Mouse (Mus musculus): ENCODE results near the gene Sin3b. TPM values are rescaled to one million over a fixed set of nuclear protein-coding genes. Genes with fewer than 3 reads are reported as not detected.

The Sin3b gene
- polyA plus RNA-seq, 1 experiment from 2014 or later = 87.7 TPM

DNA sequence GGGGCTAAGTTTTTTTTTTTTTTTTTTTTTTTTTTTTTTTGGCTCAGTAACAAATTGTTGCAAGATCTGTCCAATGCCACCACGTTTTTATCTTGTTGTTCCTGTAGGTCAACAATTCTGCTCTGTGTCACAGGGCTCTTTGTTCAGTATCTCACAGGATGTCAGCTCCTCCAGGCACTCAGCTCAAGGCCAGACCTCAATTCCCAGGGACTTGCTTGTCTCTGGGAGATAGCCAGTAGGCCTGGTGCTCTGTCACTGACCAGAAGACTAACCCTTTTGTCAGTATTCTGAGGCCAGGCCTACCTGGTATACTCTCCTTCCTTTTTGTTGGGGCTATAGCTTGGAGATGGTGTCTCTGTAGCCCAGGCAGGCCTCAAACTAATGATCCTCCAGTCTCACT is 2.5 kb upstream of the Sin3b start:
- DNase-seq (no peak), ATAC-seq (no peak)
- no peak overlapping the region for H3K4me2 ChIP-seq (ENCODE audit: low read depth, low read length)
- H3K9me3 ChIP-seq (ENCODE audit: low read length) = no peaks in the 10 kb centered on the region
- H3K36me3 ChIP-seq (replicated peaks; ENCODE audit: insufficient read depth, low read length) = peaks cover 6% of the 10 kb centered on the region
- 26% methylated on average over 1 of the region's 1 CpGs for WGBS (ENCODE audit: insufficient replicate concordance)
- no peaks in the 10 kb centered on the region for H3K27me3 ChIP-seq (ENCODE audit: insufficient read depth, low read length)
- H3K4me3 ChIP-seq (ENCODE audit: low read depth, low read length) = no peak overlapping the region
- no peak overlapping the region for H3K27ac ChIP-seq (ENCODE audit: low read depth)
- H3K9ac ChIP-seq (replicated peaks) = no peak overlapping the region
- H3K4me1 ChIP-seq (ENCODE audit: insufficient read depth) = peaks cover 11% of the 10 kb centered on the region
- no peak for TF ChIP-seq EP300 (IDR thresholded peaks at IDR 0.05; ENCODE audit: low read depth)
- no peak for TF ChIP-seq CTCF (IDR thresholded peaks at IDR 0.05; ENCODE audit: low read depth)

DNA sequence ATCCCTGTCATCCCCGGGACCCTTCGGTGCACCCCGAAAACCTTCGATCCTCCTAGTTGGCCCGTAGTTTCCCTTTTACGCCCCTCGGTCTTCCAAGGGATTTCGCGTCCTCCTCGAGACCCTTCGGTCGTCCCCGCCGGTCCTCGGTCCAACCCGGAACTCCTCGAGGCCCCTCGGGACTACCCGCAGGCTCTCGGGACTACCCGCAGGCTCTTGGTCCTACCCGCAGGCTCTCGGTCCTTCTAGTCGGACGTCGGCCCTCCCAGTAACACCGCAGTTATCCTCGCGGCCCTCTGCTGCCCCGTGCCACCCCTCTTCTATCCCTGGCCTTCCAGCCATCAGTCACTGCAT is 541 bp downstream of the Sin3b start:
- Histone ChIP-seq H3K4me1 (ENCODE audit: insufficient read depth) (peaks cover 8% of the 10 kb centered on the region), H3K9me3 (ENCODE audit: low read length) (no peaks in the 10 kb centered on the region), H3K27me3 (ENCODE audit: insufficient read depth, low read length) (no peaks in the 10 kb centered on the region), H3K9ac (replicated peaks) (peak overlapping the region; percentile 91), H3K4me2 (ENCODE audit: low read depth, low read length) (peak overlapping the region; percentile 96), H3K4me3 (ENCODE audit: low read depth, low read length) (peak overlapping the region; percentile 88), H3K27ac (ENCODE audit: low read depth) (0 out of 2 replicates have a peak overlapping the region, but pooled peaks have one; percentile 23), H3K36me3 (replicated peaks; ENCODE audit: insufficient read depth, low read length) (peaks cover 25% of the 10 kb centered on the region)
- ATAC-seq (peak; percentile 38), DNase-seq (peak; percentile 43)
- under 1% methylated on average over 30 of the region's 30 CpGs for WGBS (ENCODE audit: insufficient replicate concordance)
- TF ChIP-seq CTCF (IDR thresholded peaks at IDR 0.05; ENCODE audit: low read depth) (no peak), EP300 (IDR thresholded peaks at IDR 0.05; ENCODE audit: low read depth) (no peak)

DNA sequence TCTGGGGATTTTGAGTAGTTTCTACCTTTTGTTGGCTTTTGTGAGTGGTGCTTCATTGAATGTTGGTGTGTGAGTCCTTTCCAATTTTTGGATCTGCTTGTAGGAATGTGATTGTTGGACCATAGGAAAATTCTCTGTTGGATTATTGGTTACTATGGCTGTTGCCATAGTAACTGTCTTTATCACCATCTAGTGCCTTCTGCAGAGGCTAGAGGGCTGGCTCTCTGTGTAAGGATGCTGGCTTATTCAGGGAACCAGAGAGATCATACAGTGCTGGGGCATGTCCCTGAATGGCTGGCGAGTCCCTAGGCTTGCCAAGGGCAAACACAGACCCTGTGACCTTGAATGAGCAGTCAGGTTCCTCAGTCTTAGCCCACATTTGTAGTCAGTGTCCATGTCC is 5.6 kb downstream of the Sin3b start:
- peaks cover 8% of the 10 kb centered on the region for H3K4me1 ChIP-seq (ENCODE audit: insufficient read depth)
- no peak overlapping the region for H3K4me2 ChIP-seq (ENCODE audit: low read depth, low read length)
- H3K9me3 ChIP-seq (ENCODE audit: low read length) = no peaks in the 10 kb centered on the region
- H3K36me3 ChIP-seq (replicated peaks; ENCODE audit: insufficient read depth, low read length) = peaks cover 65% of the 10 kb centered on the region
- ATAC-seq (no peak), DNase-seq (no peak)
- TF ChIP-seq CTCF (IDR thresholded peaks at IDR 0.05; ENCODE audit: low read depth) (no peak), EP300 (IDR thresholded peaks at IDR 0.05; ENCODE audit: low read depth) (no peak)
- 81% methylated on average over 1 of the region's 1 CpGs for WGBS (ENCODE audit: insufficient replicate concordance)
- H3K4me3 ChIP-seq (ENCODE audit: low read depth, low read length) = no peak overlapping the region
- no peak overlapping the region for H3K27ac ChIP-seq (ENCODE audit: low read depth)
- H3K27me3 ChIP-seq (ENCODE audit: insufficient read depth, low read length) = no peaks in the 10 kb centered on the region
- H3K9ac ChIP-seq (replicated peaks) = no peak overlapping the region

DNA sequence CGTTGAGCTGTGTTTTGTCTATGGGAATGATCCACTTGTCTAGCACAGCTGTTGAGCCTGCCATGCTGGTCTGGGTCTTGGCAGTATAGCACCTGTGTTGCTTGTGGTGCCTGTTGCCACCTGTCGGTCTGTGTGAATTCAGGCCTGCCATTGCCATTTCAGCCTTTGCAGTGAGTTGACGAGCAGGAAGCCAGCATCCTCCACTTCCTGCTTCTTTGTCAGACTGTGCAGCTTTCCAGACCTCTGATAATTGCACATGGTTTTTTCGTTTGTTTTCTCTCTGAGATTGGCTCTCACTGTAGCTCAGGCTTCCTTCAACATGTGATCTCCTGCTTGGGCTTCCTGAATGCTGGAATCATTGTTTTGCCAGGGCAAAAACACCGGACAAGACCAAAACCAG is 11.9 kb downstream of the Sin3b start:
- Histone ChIP-seq H3K9me3 (ENCODE audit: low read length) (no peaks in the 10 kb centered on the region), H3K9ac (replicated peaks) (no peak overlapping the region), H3K4me3 (ENCODE audit: low read depth, low read length) (no peak overlapping the region), H3K36me3 (replicated peaks; ENCODE audit: insufficient read depth, low read length) (peaks cover 73% of the 10 kb centered on the region), H3K4me1 (ENCODE audit: insufficient read depth) (no peaks in the 10 kb centered on the region), H3K27me3 (ENCODE audit: insufficient read depth, low read length) (no peaks in the 10 kb centered on the region), H3K27ac (ENCODE audit: low read depth) (no peak overlapping the region), H3K4me2 (ENCODE audit: low read depth, low read length) (no peak overlapping the region)
- ATAC-seq = peak; percentile 43
- no peak for DNase-seq
- WGBS (ENCODE audit: insufficient replicate concordance) = 66% methylated on average over 5 of the region's 5 CpGs
- TF ChIP-seq CTCF (IDR thresholded peaks at IDR 0.05; ENCODE audit: low read depth) (0 out of 2 replicates have a peak, but pooled peaks have one; percentile 21), EP300 (IDR thresholded peaks at IDR 0.05; ENCODE audit: low read depth) (no peak)

DNA sequence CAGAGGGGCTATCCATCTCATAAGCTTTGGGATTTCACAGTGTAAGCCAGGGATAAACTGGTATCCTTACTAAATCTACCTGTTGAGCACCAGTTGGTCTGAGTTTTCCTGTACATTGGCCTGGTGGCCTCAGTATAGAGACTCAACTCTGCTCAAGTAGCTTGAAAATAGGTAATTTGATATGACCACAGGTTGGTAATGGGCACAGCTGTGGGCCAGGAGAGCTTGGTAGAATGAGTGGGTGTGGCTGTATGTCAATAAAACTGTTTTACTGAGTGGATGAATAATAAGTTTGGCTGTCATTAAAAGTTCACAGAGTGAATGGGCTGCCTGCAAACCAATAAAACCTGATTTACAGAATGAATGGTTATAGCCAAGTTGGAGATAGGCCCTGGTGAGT is 13.8 kb downstream of the Sin3b start:
- Histone ChIP-seq H3K27ac (ENCODE audit: low read depth) (no peak overlapping the region), H3K4me2 (ENCODE audit: low read depth, low read length) (no peak overlapping the region), H3K4me1 (ENCODE audit: insufficient read depth) (no peaks in the 10 kb centered on the region), H3K36me3 (replicated peaks; ENCODE audit: insufficient read depth, low read length) (peaks cover 59% of the 10 kb centered on the region), H3K27me3 (ENCODE audit: insufficient read depth, low read length) (no peaks in the 10 kb centered on the region), H3K4me3 (ENCODE audit: low read depth, low read length) (no peak overlapping the region), H3K9me3 (ENCODE audit: low read length) (no peaks in the 10 kb centered on the region), H3K9ac (replicated peaks) (no peak overlapping the region)
- DNase-seq = no peak
- no peak for ATAC-seq
- no peak for TF ChIP-seq EP300 (IDR thresholded peaks at IDR 0.05; ENCODE audit: low read depth)
- TF ChIP-seq CTCF (IDR thresholded peaks at IDR 0.05; ENCODE audit: low read depth) = no peak

DNA sequence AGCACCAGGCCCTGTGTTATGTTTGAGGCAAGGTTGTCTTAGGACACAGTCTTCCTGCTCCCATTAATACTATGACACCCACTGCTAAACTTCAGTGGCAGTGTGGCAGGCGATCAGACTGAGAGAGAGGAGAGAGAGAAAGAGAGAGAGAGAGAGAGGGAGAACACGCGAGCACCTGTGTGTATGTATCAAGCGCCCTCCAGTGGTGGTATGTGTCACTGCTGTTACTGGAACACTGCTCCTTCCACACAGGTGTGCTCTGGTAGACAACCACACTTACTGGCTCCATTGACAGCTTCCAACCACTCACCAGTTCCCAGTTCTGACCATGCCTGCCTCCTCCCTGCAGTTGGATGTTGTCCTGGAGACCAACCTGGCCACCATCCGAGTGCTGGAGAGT is 23.0 kb downstream of the Sin3b start:
- Histone ChIP-seq H3K9ac (replicated peaks) (no peak overlapping the region), H3K4me2 (ENCODE audit: low read depth, low read length) (no peak overlapping the region), H3K36me3 (replicated peaks; ENCODE audit: insufficient read depth, low read length) (peaks cover 70% of the 10 kb centered on the region), H3K27me3 (ENCODE audit: insufficient read depth, low read length) (no peaks in the 10 kb centered on the region), H3K4me3 (ENCODE audit: low read depth, low read length) (no peak overlapping the region), H3K27ac (ENCODE audit: low read depth) (no peak overlapping the region), H3K9me3 (ENCODE audit: low read length) (no peaks in the 10 kb centered on the region), H3K4me1 (ENCODE audit: insufficient read depth) (no peaks in the 10 kb centered on the region)
- TF ChIP-seq CTCF (IDR thresholded peaks at IDR 0.05; ENCODE audit: low read depth) = peak; percentile 88
- no peak for TF ChIP-seq EP300 (IDR thresholded peaks at IDR 0.05; ENCODE audit: low read depth)
- peak; percentile 47; the same call in 1 of the 2 replicates for ATAC-seq
- 43% methylated on average over 5 of the region's 5 CpGs for WGBS (ENCODE audit: insufficient replicate concordance)
- peak; percentile 47 for DNase-seq

DNA sequence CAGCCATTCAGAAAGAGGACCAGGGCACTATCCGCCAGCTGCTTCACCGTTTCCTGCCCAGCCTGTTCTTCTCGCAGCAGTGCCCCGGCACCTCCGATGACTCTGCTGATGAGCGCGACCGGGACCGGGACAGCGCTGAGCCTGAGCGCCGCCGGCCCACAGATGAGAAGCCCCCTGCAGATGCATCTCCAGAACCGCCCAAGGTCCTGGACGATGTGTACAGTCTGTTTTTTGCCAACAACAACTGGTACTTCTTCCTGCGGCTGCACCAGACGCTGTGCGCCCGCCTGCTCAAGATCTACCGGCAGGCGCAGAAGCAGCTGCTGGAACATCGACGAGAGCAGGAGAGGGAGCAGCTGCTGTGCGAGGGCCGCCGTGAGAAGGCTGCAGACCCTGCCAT is 26.8 kb downstream of the Sin3b start:
- Histone ChIP-seq H3K4me2 (ENCODE audit: low read depth, low read length) (no peak overlapping the region), H3K9ac (replicated peaks) (no peak overlapping the region), H3K27ac (ENCODE audit: low read depth) (no peak overlapping the region), H3K9me3 (ENCODE audit: low read length) (no peaks in the 10 kb centered on the region), H3K4me3 (ENCODE audit: low read depth, low read length) (no peak overlapping the region), H3K27me3 (ENCODE audit: insufficient read depth, low read length) (no peaks in the 10 kb centered on the region), H3K4me1 (ENCODE audit: insufficient read depth) (no peaks in the 10 kb centered on the region), H3K36me3 (replicated peaks; ENCODE audit: insufficient read depth, low read length) (peaks cover 80% of the 10 kb centered on the region)
- ATAC-seq = no peak
- DNase-seq = peak; percentile 8
- no peak for TF ChIP-seq CTCF (IDR thresholded peaks at IDR 0.05; ENCODE audit: low read depth)
- TF ChIP-seq EP300 (IDR thresholded peaks at IDR 0.05; ENCODE audit: low read depth) = no peak
- 94% methylated on average over 26 of the region's 26 CpGs for WGBS (ENCODE audit: insufficient replicate concordance)

All from liver, postnatal 0 days (tissue).